Mouse (Mus musculus): ENCODE data around the gene Fam168a.

Gene Fam168a

GRCm38 (mm10) chr7:100875822-100876221 is 169.4 kb downstream of the Fam168a start:
- in situ Hi-C loops (cut with MboI; ENCODE audit: low pct_unique_long_range_greater_than_20kb in 1 of 2, low sequenced_read_pairs in 2 of 2, unreplicated experiment in 1 of 2): no loop called here

- in situ Hi-C loops (cut with MboI; ENCODE audit: low pct_unique_long_range_greater_than_20kb in 1 of 2, low sequenced_read_pairs in 2 of 2, unreplicated experiment in 1 of 2): no loop called here
Measured at GRCm38 (mm10) chr7:100876293-100876692, 169.9 kb downstream of the Fam168a start.

GRCm38 (mm10) chr7:100876771-100877170 is 170.3 kb downstream of the Fam168a start:
- in situ Hi-C loops (cut with MboI; ENCODE audit: low pct_unique_long_range_greater_than_20kb in 1 of 2, low sequenced_read_pairs in 2 of 2, unreplicated experiment in 1 of 2): no loop called here

GRCm38 (mm10) chr7:100879595-100879994 is 173.2 kb downstream of the Fam168a start:
- in situ Hi-C loops (cut with MboI; ENCODE audit: low pct_unique_long_range_greater_than_20kb in 1 of 2, low sequenced_read_pairs in 2 of 2, unreplicated experiment in 1 of 2): no loop called here

GRCm38 (mm10) chr7:100881531-100881930 is 175.1 kb downstream of the Fam168a start:
- in situ Hi-C loops (cut with MboI; ENCODE audit: low pct_unique_long_range_greater_than_20kb in 1 of 2, low sequenced_read_pairs in 2 of 2, unreplicated experiment in 1 of 2): no loop called here

- in situ Hi-C loops (cut with MboI; ENCODE audit: low pct_unique_long_range_greater_than_20kb in 1 of 2, low sequenced_read_pairs in 2 of 2, unreplicated experiment in 1 of 2): no loop called here
Measured at GRCm38 (mm10) chr7:100881950-100882349, 175.5 kb downstream of the Fam168a start.

- in situ Hi-C loops (cut with MboI; ENCODE audit: low pct_unique_long_range_greater_than_20kb in 1 of 2, low sequenced_read_pairs in 2 of 2, unreplicated experiment in 1 of 2): no loop called here
Measured at GRCm38 (mm10) chr7:100884460-100884859, 178.0 kb downstream of the Fam168a start.

GRCm38 (mm10) chr7:100886535-100886934 is 180.1 kb downstream of the Fam168a start:
- in situ Hi-C loops (cut with MboI; ENCODE audit: low pct_unique_long_range_greater_than_20kb in 1 of 2, low sequenced_read_pairs in 2 of 2, unreplicated experiment in 1 of 2): no loop called here
